Mouse (Mus musculus): ENCODE results near the gene Htr2a.

DNA sequence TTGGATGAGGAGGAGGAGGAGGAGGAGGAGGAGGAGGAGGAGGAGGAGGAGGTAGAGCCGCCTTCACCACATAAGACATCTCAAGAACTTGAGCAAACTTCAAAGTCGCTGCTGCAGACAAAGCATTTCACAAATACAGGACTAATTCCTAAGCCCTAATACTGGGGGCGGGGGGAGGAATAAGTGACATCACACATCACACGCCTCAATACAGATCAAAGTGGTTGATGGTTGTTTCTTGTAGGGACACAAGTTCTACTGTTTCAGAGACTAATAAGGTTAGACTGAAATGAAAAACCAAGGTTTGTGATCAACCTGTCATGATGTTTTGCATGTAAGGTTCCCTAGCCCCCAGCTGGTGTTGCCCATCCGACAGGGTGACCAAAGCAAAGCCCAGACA, 39.2 kb downstream of the Htr2a start:
- TF ChIP-seq CTCF (IDR thresholded peaks at IDR 0.05; ENCODE audit: low read depth): no peak
- no peak for TF ChIP-seq EP300 (IDR thresholded peaks at IDR 0.05; ENCODE audit: low read depth)
